Mouse (Mus musculus) testis, adult 2 months (tissue): ENCODE measurements at regions not wholly inside any gene's neighbourhood (a gene's known extent, or its start where the extent isn't known, plus 50 kb on each side); places are given as distances from the start of the nearest gene placed in this dataset.

ENCODE experiments used
- CTCF ChIP-seq: fragments of 200-500 bp; IDR thresholded peaks from 2 replicates; pipeline ENCODE4 v1.5.1; 2012; ENCODE audit warnings: low read depth, mild to moderate bottlenecking, inconsistent platforms, low read length, moderate library complexity; ENCODE audit not compliant: control insufficient read depth, insufficient read depth, insufficient replicate concordance
- POLR2A ChIP-seq: fragments of 200-500 bp; IDR thresholded peaks from 2 replicates; pipeline ENCODE4 v1.6.1; 2012; ENCODE audit warnings: low read depth, mild to moderate bottlenecking, inconsistent platforms, low read length, moderate library complexity; ENCODE audit not compliant: control insufficient read depth

DNA sequence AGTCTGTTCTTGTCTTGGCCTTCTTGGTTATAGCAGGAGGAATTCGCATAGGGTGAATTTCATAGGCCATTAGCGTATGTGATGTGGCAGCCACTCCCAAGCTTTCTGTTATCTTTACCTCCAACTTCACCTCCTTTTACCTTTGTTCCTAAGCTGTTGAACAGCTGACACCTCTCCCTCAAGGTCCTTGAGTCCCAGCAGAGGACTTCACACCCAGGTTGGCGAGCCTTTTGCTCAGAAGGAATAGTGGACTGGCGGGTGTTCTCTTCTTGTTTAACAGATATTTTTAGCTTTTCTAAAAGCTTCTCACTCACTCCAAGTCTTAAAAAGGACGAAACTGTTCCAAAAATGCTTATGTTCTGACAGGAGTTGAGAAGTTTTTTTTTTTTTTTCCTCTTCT lies 303.4 kb upstream of the Id2 start:
- no peak for TF ChIP-seq POLR2A
- TF ChIP-seq CTCF: no peak
